Mouse (Mus musculus) CH12.LX (cell line): ENCODE measurements around the gene Ehmt2.

Source experiments
- CTCF ChIP-seq, 2 experiments: IDR thresholded peaks in 1 of 2; conservative IDR thresholded peaks in 1 of 2; 2 replicates each; pipeline ENCODE4 v1.5.1; 2011 to 2012; ENCODE audit warnings: low read depth in 2 of 2, low read length in 2 of 2, improper control_type of control experiment in 1 of 2, inconsistent platforms in 1 of 2, mild to moderate bottlenecking in 1 of 2, moderate library complexity in 1 of 2
- ELF1 ChIP-seq: IDR thresholded peaks from 2 replicates; pipeline ENCODE4 v1.6.1; 2014; ENCODE audit warnings: low read depth, mild to moderate bottlenecking, inconsistent platforms, low read length, improper control_type of control experiment
- EP300 ChIP-seq: IDR thresholded peaks from 2 replicates; pipeline ENCODE4 v1.6.1; 2011; ENCODE audit warnings: low read length, improper control_type of control experiment
- ETS1 ChIP-seq: conservative IDR thresholded peaks from 2 replicates; pipeline ENCODE4 v1.6.1; 2012; ENCODE audit warnings: low read depth, mild to moderate bottlenecking, inconsistent platforms, low read length, improper control_type of control experiment, moderate library complexity
- IRF4 ChIP-seq: IDR thresholded peaks from 2 replicates; pipeline ENCODE4 v1.6.1; 2014; ENCODE audit warnings: low read depth, mild to moderate bottlenecking, inconsistent platforms, low read length, improper control_type of control experiment
- POLR2A ChIP-seq: IDR thresholded peaks from 2 replicates; pipeline ENCODE4 v1.6.1; 2011; ENCODE audit warnings: low read depth, mild to moderate bottlenecking, improper control_type of control experiment, low read length
- RCOR1 ChIP-seq: conservative IDR thresholded peaks from 2 replicates; pipeline ENCODE4 v1.6.1; 2012; ENCODE audit warnings: low read depth, mild to moderate bottlenecking, inconsistent platforms, low read length, improper control_type of control experiment
- SMC3 ChIP-seq: IDR thresholded peaks from 2 replicates; pipeline ENCODE4 v1.6.1; 2011; ENCODE audit warnings: low read depth, low read length, improper control_type of control experiment
- TBP ChIP-seq: conservative IDR thresholded peaks from 2 replicates; pipeline ENCODE4 v1.6.1; 2011; ENCODE audit warnings: low read depth, low read length, improper control_type of control experiment
- TCF12 ChIP-seq: IDR thresholded peaks from 2 replicates; pipeline ENCODE4 v1.6.1; 2014; ENCODE audit warnings: low read depth, mild to moderate bottlenecking, inconsistent platforms, low read length, improper control_type of control experiment
- ZKSCAN1 ChIP-seq: IDR thresholded peaks from 2 replicates; pipeline ENCODE4 v1.6.1; 2012; ENCODE audit warnings: low read depth, inconsistent platforms, low read length, improper control_type of control experiment, borderline replicate concordance

DNA sequence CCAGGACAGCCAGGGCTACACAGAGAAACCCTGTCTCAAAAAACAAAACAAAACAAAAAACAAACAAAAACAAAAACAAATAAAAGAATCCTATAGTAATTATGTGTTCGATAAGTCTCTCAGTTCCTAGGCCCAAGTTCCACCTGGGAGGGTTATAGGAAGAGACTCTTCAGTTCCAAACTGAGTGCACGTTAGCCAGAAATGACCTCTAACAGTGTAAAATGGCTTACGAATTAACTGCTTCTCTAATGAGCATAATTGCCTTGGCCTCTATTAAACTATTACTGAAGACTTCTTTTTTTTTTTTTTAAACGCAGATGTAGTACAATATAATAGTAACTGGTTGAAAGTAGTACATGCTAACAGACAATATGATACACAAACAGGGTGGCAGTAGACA, 55.6 kb downstream of the Ehmt2 start:
- no peak for TF ChIP-seq EP300
- TF ChIP-seq TCF12: no peak
- TF ChIP-seq ETS1: no peak
- no peak for TF ChIP-seq POLR2A
- TF ChIP-seq CTCF (conservative IDR thresholded peaks at IDR 0.05 in 1 of 2, IDR thresholded peaks at IDR 0.05 in 1 of 2; ENCODE audit: low read depth in 2 of 2, low read length in 2 of 2): no peak
- no peak for TF ChIP-seq RCOR1
- no peak for TF ChIP-seq IRF4
- TF ChIP-seq SMC3: no peak
- TF ChIP-seq ELF1: no peak
- TF ChIP-seq TBP: no peak
- TF ChIP-seq ZKSCAN1: no peak
